Mouse (Mus musculus): ENCODE data around the gene Prkar2b. TPM values are rescaled to one million over a fixed set of nuclear protein-coding genes. Genes with fewer than 3 reads are reported as not detected.

The Prkar2b gene
- total RNA-seq, 2 experiments from 2014 or later = 72.3 to 76.7 TPM

GRCm38 (mm10) chr12:32060247-32061089 is 628 bp downstream of the Prkar2b start:
- peak in 1 of 2 experiments; percentile 6 for DNase-seq (ENCODE audit: low spot score in 2 of 2)

DNA sequence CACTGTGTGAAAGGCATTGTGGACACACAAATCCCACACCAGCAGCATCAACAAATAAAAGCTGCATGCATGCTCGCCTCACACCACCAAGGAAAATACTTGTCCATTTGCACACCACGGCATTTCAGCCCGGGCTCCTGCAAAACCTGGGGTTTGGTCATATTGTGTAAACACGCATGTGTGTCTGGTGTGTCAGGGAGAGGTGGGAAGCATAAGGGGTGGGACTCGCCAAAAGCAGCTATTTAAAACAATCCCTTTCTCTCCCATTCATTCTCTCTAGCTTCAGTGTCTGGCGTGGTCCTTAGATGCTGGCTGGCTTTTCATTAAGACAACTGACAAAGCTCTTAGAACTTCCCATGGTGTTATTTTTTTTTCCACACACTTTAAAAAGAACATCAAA is 1.4 kb downstream of the Prkar2b start:
- DNase-seq (ENCODE audit: low spot score in 2 of 2) = peak; percentile 15 to 17

DNA sequence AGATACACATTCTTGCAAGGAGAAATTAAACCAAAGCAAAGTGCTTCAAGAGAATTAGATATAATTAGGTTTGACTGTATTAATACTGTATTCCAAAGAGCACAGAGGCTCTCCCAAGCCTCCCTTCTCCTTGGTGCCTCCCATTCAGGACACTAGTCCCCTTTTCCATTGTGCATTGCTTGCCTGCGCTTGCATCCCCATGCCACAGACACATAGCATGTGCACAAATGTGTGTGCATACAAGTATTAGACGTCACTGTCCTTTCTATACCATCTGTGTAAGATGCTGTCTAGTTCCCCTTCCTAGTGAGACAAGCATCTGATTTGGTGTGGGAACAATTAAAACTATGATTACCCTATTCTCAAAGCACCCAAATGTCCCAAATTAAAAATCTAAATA is 2.0 kb downstream of the Prkar2b start:
- DNase-seq (ENCODE audit: low spot score in 2 of 2) = no peak

- no peak for DNase-seq (ENCODE audit: low spot score in 2 of 2)
These were observed 3.5 kb downstream of the Prkar2b start for GRCm38 (mm10) chr12:32057461-32058199.

- DNase-seq (ENCODE audit: low spot score in 2 of 2) = no peak
These were observed 5.3 kb downstream of the Prkar2b start for GRCm38 (mm10) chr12:32055797-32056196.

DNA sequence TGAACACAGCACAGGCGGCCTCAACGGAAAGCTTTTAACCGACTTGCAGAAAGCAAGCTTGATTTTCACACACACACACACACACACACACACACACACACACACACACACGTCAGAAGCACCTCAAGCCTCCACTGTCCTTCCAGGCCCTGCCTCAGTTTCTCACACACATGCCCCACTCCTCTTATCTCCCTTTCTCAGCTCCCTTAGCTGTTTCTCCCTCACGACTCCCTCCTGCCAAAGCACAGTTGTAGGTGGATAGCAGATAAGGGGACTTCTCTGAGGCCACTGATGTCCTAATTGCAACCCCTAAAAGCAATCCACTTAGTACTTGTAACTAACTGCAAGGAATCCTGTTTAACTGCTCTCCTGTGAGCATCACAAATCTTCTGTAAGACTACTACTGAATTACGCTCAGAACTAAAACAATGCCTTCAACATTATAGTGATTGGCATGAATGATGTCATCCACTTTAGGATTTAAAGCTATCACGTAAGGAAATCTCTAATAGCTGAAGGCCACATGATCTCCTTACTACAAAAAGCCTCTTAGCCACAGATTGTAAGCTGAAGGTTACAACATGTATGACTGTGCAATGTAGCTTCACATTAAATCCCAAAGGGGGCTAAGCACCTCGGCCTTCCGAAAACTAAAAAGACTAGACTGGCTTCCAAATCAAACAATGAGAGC is 6.5 kb downstream of the Prkar2b start:
- DNase-seq (ENCODE audit: low spot score in 2 of 2) = no peak

GRCm38 (mm10) chr12:32053637-32054366 is 7.3 kb downstream of the Prkar2b start:
- DNase-seq (ENCODE audit: low spot score in 2 of 2) = no peak

- DNase-seq (ENCODE audit: low spot score in 2 of 2) = no peak
These were observed 8.2 kb downstream of the Prkar2b start for GRCm38 (mm10) chr12:32052882-32053281.

GRCm38 (mm10) chr12:32050165-32050564 is 10.9 kb downstream of the Prkar2b start:
- no peak for DNase-seq (ENCODE audit: low spot score in 2 of 2)

DNA sequence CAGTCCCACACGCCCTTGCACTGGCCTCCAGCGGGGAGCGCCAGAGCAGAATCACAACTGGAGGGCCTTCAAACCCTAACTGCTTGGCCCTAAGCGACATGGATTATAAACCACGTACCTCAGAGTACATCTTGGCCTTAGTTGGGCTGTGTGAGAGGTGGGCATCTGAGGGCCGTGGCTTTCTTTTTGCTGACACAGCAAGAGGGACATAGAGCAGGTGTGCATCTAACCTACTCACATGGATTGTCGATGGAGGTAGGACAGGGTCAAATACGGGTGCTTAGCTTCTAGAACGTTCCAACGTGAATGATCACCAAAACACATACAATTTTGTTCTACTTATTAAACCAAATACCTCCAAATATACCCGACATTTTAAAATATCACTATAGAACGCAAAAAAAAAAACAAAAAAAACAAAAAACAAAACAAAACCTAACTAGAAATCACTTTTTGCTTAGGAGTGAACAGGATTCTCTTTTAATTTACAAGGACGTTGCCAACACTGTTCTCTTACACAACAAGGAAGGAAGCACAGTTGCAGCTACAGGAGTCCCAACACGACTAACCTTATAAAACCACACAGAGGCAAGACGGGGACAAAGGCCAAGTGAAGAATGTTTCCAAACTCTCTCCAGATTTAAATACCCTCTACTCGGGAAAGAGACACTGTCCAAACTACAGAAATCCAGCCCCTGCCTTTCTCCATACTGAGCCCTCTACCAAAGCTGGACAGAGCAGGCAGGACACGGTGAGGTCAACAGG is 15.3 kb downstream of the Prkar2b start:
- DNase-seq (ENCODE audit: low spot score in 2 of 2) = no peak

- DNase-seq (ENCODE audit: low spot score in 2 of 2) = no peak
These were observed 16.5 kb downstream of the Prkar2b start for GRCm38 (mm10) chr12:32044487-32045134.

DNA sequence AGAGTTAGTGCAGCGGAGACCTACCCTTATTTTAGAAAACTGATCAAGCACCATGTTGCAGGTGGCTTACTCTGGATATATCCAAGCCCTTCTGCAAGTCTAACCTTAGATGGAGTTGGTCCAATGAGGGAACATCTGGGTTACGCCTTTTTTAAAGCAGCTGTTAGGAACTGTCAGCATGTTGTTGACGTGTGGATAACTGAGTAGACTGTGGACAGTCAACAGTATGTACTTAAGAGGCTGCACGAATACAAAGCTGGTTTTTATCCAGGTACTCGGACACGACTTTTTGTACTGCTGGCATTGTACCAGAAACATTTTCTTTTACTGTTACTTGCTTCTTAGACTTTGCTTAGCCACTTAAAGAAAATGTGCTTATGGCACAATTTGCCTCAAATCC is 27.6 kb downstream of the Prkar2b start:
- DNase-seq (ENCODE audit: low spot score in 2 of 2) = no peak

DNA sequence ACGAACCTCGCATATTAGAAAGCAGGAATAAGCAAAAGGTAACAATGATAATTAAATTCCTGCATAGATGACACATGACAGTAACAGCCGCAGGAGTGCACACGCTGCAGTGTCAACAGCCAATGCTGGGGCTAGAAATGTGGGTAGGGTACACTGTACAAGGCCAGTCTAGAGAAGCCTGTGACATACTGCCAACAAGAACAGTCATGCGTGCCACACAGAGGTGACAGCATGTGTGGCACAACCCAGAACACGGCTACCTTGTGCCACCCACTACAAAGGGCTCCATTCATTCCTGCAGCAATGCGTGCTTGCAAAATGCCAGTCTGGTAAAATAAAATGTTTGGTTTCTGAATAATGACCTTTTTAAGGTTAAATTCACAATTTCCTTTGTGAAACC is 28.2 kb downstream of the Prkar2b start:
- DNase-seq (ENCODE audit: low spot score in 2 of 2) = no peak

DNA sequence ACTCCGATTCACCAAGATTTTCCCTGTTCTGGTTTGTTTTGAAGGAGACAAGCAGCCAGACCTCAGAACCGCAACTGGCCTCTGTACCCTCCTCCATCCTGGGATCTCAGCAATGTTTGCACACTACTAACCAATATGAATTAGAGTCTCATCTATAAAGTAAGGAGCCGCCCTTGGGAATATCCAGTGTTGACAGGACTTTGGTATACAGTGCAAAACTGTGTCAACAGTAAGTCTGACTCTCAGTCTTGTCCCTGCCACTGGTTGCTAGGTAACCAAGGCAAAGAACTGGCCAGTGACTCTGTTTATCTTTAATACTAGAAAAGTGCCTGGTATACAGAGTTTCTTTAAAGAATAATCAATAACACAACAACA is 42.7 kb downstream of the Prkar2b start:
- DNase-seq (ENCODE audit: low spot score in 2 of 2) = no peak

DNA sequence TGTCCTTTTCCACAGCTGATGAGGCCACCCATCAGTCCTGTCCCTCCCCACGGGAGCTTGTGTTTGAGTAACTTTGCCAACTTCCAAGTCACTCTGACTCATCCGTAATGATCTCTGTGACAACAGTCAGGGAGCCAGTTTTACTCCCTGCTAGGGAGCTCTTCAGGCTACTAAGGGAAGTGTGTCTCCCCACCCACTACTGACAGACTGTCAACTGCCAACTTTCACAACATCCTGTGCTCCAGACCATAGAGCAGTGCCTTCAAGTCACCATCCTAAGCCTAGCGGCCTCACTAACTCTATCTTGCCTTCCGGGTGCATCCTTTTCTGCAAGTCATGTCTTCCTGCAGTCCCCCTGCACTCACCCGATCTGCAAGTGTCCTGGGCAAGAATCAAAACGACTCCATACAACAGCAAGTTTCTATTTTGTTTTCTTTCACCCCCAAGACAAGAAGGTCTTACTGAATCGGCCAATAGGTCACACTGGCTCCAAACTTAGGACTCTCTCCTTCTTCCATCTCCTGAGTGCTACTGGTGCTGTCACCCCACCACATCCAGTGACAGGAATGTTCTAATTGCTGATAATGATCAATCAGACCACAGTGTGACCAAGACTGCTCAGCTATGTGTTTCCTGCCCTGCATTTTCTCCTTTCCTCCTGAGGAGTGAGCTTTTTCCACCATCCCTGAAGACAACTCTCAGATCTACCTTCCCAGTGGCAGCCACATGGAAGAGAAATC is 43.3 kb downstream of the Prkar2b start:
- peak in 1 of 2 experiments; percentile 17 for DNase-seq (ENCODE audit: low spot score in 2 of 2)

- DNase-seq (ENCODE audit: low spot score in 2 of 2) = no peak
These were observed 44.6 kb downstream of the Prkar2b start for GRCm38 (mm10) chr12:32016472-32016871.

- DNase-seq (ENCODE audit: low spot score in 2 of 2) = peak; percentile 40 to 44
These were observed 45.8 kb downstream of the Prkar2b start for GRCm38 (mm10) chr12:32015268-32015769.

DNA sequence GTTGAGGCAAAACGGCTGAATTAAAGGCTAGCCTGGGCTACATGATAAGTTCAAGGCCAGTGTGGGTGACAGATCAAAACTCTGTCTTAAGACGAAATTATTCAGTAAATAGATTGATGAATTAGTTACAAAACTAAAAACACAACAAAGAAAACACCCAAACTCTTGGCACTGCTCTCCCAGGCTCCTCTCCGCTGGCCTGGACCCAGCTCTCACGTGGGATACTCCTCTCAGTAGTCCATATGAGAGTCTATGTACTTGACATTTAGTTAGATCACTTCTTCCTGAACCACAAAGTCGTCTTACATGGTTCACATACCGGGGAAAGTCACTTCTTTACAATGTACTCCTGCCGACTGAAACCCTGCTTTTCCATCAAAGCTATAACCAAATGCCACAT is 46.3 kb downstream of the Prkar2b start:
- no peak for DNase-seq (ENCODE audit: low spot score in 2 of 2)

- no peak for DNase-seq (ENCODE audit: low spot score in 2 of 2)
These were observed 48.9 kb downstream of the Prkar2b start for GRCm38 (mm10) chr12:32012169-32012568.
